Mouse (Mus musculus) heart, adult 2 months (tissue): ENCODE measurements at regions not wholly inside any gene's neighbourhood (a gene's known extent, or its start where the extent isn't known, plus 50 kb on each side); places are given as distances from the start of the nearest gene placed in this dataset.

Source experiments
- DNase-seq, 2 experiments: peaks; one replicate each; pipeline ENCODE4 v3.0.0; 2021
- H3K27ac ChIP-seq: fragments of 200-600 bp; 2 replicates; pipeline ENCODE4 v1.8.1; 2022
- H3K27me3 ChIP-seq: fragments of 200-500 bp; 2 replicates; pipeline ENCODE4 v1.6.1; 2012; ENCODE audit warnings: mild to moderate bottlenecking, low read length, inconsistent platforms, mixed read lengths; ENCODE audit not compliant: control insufficient read depth, insufficient read depth
- H3K36me3 ChIP-seq: fragments of 200-500 bp; 2 replicates; pipeline ENCODE4 v1.6.1; 2012; ENCODE audit warnings: low read length, inconsistent platforms; ENCODE audit not compliant: control insufficient read depth, insufficient read depth
- H3K4me1 ChIP-seq: fragments of 200-500 bp; 2 replicates; pipeline ENCODE4 v1.6.1; 2011; ENCODE audit warnings: low read length; ENCODE audit not compliant: control insufficient read depth, insufficient read depth
- H3K4me3 ChIP-seq: fragments of 200-600 bp; 2 replicates; pipeline ENCODE4 v1.8.1; 2022
- H3K79me2 ChIP-seq: fragments of 200-500 bp; replicated peaks from 2 replicates; pipeline ENCODE4 v1.6.1; 2012; ENCODE audit warnings: mild to moderate bottlenecking, inconsistent platforms, low read length, moderate library complexity, mixed read lengths; ENCODE audit not compliant: control insufficient read depth, insufficient read depth
- H3K9ac ChIP-seq: fragments of 200-500 bp; 2 replicates; pipeline ENCODE4 v1.6.1; 2012; ENCODE audit warnings: low read depth, mild to moderate bottlenecking, control low read depth, inconsistent platforms, low read length, mixed read lengths
- CTCF ChIP-seq: fragments of 200-600 bp; IDR thresholded peaks from 2 replicates; pipeline ENCODE4 v1.8.1; 2022; ENCODE audit warnings: antibody characterized with exemption, mild to moderate bottlenecking, moderate library complexity
- EP300 ChIP-seq: fragments of 200-500 bp; IDR thresholded peaks from 2 replicates; pipeline ENCODE4 v1.6.1; 2011; ENCODE audit warnings: low read depth, low read length, control low read depth; ENCODE audit not compliant: insufficient read depth
- POLR2A ChIP-seq: fragments of 200-500 bp; IDR thresholded peaks from 2 replicates; pipeline ENCODE4 v1.6.1; 2011; ENCODE audit warnings: mild to moderate bottlenecking, low read depth, low read length, control low read depth; ENCODE audit not compliant: insufficient read depth
- WGBS: fragments of 180-500 bp; shearing (Covaris S2); methylation state at CpG from one replicate; pipeline ENCODE4 v1.1.7; 2018; 5-methylcytosine and 5-hydroxymethylcytosine counted together
- intact Hi-C: fragments of 180-260 bp; cut with DNase I; formaldehyde crosslinking; loops from one replicate; pipeline ENCODE4 v1.15.1; 2025

GRCm38 (mm10) chr12:44796847-44797246, 277.7 kb downstream of the Stxbp6 start:
- H3K27ac ChIP-seq = no peak overlapping the region
- TF ChIP-seq POLR2A = no peak
- no peaks in the 10 kb centered on the region for H3K36me3 ChIP-seq
- H3K27me3 ChIP-seq = no peaks in the 10 kb centered on the region
- no peaks in the 10 kb centered on the region for H3K79me2 ChIP-seq
- no peak overlapping the region for H3K9ac ChIP-seq
- no peak overlapping the region for H3K4me3 ChIP-seq
- no peaks in the 10 kb centered on the region for H3K4me1 ChIP-seq
- DNase-seq = no peak
- intact Hi-C loops = no loop called here

DNA sequence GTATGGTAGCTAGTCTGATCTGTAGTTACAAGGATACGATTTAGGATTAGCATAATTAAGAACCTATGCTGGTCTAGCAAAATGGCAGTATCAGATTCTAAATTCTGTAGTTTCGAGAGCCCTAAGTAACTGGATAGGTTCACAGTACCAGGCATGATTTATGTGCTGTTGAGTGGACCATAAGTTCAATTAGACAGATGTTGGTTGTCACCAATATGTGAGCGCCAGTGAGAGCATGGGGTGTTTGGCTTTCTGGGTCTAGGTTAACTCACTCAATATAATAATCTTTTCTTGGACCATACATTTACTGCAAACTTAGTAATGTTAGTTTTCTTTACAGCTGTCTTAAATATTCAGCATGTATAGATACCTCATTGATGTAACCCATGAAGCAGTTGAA, 323.8 kb downstream of the Stxbp6 start:
- H3K27me3 ChIP-seq = no peaks in the 10 kb centered on the region
- no peaks in the 10 kb centered on the region for H3K4me1 ChIP-seq
- intact Hi-C loops = no loop called here
- H3K36me3 ChIP-seq = no peaks in the 10 kb centered on the region
- TF ChIP-seq CTCF (no peak), EP300 (no peak), POLR2A (no peak)
- no peak overlapping the region for H3K4me3 ChIP-seq
- no peak for DNase-seq
- H3K79me2 ChIP-seq = no peaks in the 10 kb centered on the region
- 69% methylated on average over 3 of the region's 3 CpGs for WGBS
- H3K9ac ChIP-seq = no peak overlapping the region
- H3K27ac ChIP-seq = no peak overlapping the region

DNA sequence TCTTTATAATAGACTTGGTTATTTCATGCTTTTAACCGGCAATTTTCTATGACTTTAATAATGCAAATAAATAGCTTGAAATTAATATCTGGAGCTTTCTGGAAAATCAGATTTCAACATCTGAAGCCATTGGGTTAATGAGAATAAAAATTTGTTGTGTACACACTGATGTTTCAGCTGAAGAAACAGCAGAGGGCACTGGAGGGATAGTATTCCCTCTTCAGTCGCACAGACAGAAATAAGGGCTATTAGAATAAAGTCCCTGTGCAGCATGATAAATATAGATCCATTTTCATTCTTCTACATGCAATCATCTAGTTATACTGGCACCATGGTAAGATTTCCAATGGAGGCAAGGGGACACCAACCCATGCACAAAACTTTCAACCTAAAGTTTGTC, 347.7 kb downstream of the Stxbp6 start:
- H3K27me3 ChIP-seq = no peaks in the 10 kb centered on the region
- H3K4me3 ChIP-seq = no peak overlapping the region
- no peak for DNase-seq
- no peaks in the 10 kb centered on the region for H3K4me1 ChIP-seq
- TF ChIP-seq EP300 (no peak), POLR2A (no peak), CTCF (peak; percentile 66)
- H3K36me3 ChIP-seq = no peaks in the 10 kb centered on the region
- H3K27ac ChIP-seq = no peak overlapping the region
- WGBS = 80% methylated on average over 2 of the region's 2 CpGs
- H3K9ac ChIP-seq = no peak overlapping the region
- intact Hi-C loops = loop anchor here (5.0 kb wide), 1 partner anchor 446 kb away; no protein-coding TSS in a partner anchor
- no peaks in the 10 kb centered on the region for H3K79me2 ChIP-seq
